Mouse (Mus musculus) intestine, embryonic 14.5 days (tissue): Measurements from ENCODE around the gene Gm13871. TPM values are rescaled to one million over a fixed set of nuclear protein-coding genes. Genes with fewer than 3 reads are reported as not detected.
"Not testable (repeated sequence)": the region's sequence is repeated elsewhere in the genome, so short reads cannot be mapped to it uniquely, and the experiment has no call there.

Experiments used
- ATAC-seq: fragments of 200-750 bp; cut with Nextera tagmentation; replicated peaks from 2 replicates; pipeline ENCODE4 v1.8.0; 2017; ENCODE audit warnings: low read depth, moderate number of reproducible peaks, moderate TSS enrichment, moderate library complexity; ENCODE audit not compliant: low FRiP score, low TSS enrichment
- DNase-seq: peaks from one replicate; pipeline ENCODE4 v3.0.0-alpha.2; 2018; ENCODE audit warnings: low spot score
- H3K27ac ChIP-seq: fragments of 300-500 bp; sonication (generic); 2 replicates; pipeline ENCODE4 v1.5.1; 2014; ENCODE audit warnings: low read depth, mild to moderate bottlenecking, control low read depth
- H3K27me3 ChIP-seq: fragments of 300-500 bp; sonication (generic); replicated peaks from 2 replicates; pipeline ENCODE4 v1.6.1; 2014; ENCODE audit warnings: low read length, control low read depth; ENCODE audit not compliant: control insufficient read depth, insufficient read depth
- H3K36me3 ChIP-seq: fragments of 300-500 bp; sonication (generic); 2 replicates; pipeline ENCODE4 v1.6.1; 2014; ENCODE audit warnings: low read length, control low read depth; ENCODE audit not compliant: control insufficient read depth, insufficient read depth
- H3K4me1 ChIP-seq: fragments of 300-500 bp; sonication (generic); replicated peaks from 2 replicates; pipeline ENCODE4 v1.6.1; 2014; ENCODE audit warnings: low read length, control low read depth, mixed read lengths; ENCODE audit not compliant: control insufficient read depth, insufficient read depth
- H3K4me2 ChIP-seq: fragments of 300-500 bp; sonication (generic); 2 replicates; pipeline ENCODE4 v1.6.1; 2014; ENCODE audit warnings: low read length
- H3K4me3 ChIP-seq: fragments of 300-500 bp; sonication (generic); 2 replicates; pipeline ENCODE4 v1.5.1; 2014; ENCODE audit warnings: low read depth, low read length, control low read depth, mixed read lengths
- H3K9ac ChIP-seq: fragments of 300-500 bp; sonication (generic); 2 replicates; pipeline ENCODE4 v1.6.1; 2014; ENCODE audit warnings: mild to moderate bottlenecking, low read length
- H3K9me3 ChIP-seq: fragments of 300-500 bp; sonication (generic); 2 replicates; pipeline ENCODE4 v1.6.1; 2016; ENCODE audit warnings: low read length, control low read depth; ENCODE audit not compliant: control insufficient read depth
- WGBS: fragments of 180-500 bp; shearing (Covaris S2); extraction: QIAGEN DNeasy Blood & Tissue Kit; methylation state at CpG from one replicate; pipeline ENCODE4 v1.1.7; 2014; 5-methylcytosine and 5-hydroxymethylcytosine counted together
- polyA plus RNA-seq: library from polyadenylated mRNA; unstranded; fragments of >200 nt; fragmentation: Nextera tagmentation; extraction: Ambion mirVana; gene quantifications from 2 replicates; pipeline ENCODE4 v1.2.1, GENCODE M21; 2014

Gm13871 gene
- not detected in 2 replicates for polyA plus RNA-seq

DNA sequence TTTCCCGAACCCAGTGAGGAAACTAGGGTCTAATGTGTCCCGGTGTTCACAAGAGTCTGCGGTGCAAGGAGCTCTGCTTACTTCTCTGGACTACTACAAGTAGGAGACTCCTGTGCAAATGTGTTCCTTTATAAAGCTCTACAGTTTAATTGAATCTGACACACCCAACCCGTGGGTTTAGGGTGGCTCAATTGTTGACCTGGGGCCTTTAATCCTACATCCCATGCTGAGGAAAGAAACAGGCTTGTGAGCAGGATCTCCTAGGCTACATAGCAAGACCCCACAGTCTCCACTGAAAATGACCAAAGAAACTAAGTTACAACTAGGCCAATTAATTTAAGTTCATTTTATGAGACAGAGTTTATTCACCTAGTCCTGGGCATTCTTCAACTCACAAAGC, at the start of gene Gm13871:
Gm13871 (minus strand) TSS at position 101 of the 400 bp plus-strand sequence.
- not testable (repeated sequence) for H3K9ac ChIP-seq, H3K4me2 ChIP-seq, H3K27ac ChIP-seq, H3K4me1 ChIP-seq, ATAC-seq, H3K9me3 ChIP-seq, H3K27me3 ChIP-seq, H3K36me3 ChIP-seq, DNase-seq, H3K4me3 ChIP-seq
- WGBS: no CpG with 5 or more reads among the region's 4 CpGs

- ATAC-seq (no peak), DNase-seq (no peak)
- no peaks in the 10 kb centered on the region for H3K36me3 ChIP-seq
- WGBS: 81% methylated on average over 8 of the region's 8 CpGs
- no peak within 1 kb of the TSS for H3K27ac ChIP-seq
- no peaks in the 10 kb centered on the region for H3K9me3 ChIP-seq
- no peaks in the 10 kb centered on the region for H3K27me3 ChIP-seq
- no peaks in the 10 kb centered on the region for H3K4me1 ChIP-seq
- H3K9ac ChIP-seq: no peak within 1 kb of the TSS
- no peak within 1 kb of the TSS for H3K4me2 ChIP-seq
- H3K4me3 ChIP-seq: no peak within 1 kb of the TSS
These were observed 44.7 kb upstream of the Gm13871 start, which contains the start of gene 2310002L09Rik for GRCm38 (mm10) chr4:73950375-73950896. Gene 2310002L09Rik, minus strand, starts transcription at chr4:73950846.

GRCm38 (mm10) chr4:73920660-73921059, 14.9 kb upstream of the Gm13871 start, which contains the start of gene Gm11756:
Gene Gm11756, minus strand, starts transcription at chr4:73920760.
- H3K4me3 ChIP-seq: not testable (repeated sequence)

DNA sequence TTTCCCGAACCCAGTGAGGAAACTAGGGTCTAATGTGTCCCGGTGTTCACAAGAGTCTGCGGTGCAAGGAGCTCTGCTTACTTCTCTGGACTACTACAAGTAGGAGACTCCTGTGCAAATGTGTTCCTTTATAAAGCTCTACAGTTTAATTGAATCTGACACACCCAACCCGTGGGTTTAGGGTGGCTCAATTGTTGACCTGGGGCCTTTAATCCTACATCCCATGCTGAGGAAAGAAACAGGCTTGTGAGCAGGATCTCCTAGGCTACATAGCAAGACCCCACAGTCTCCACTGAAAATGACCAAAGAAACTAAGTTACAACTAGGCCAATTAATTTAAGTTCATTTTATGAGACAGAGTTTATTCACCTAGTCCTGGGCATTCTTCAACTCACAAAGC, 14.7 kb downstream of the Gm13871 start, which contains the start of gene Gm11757:
Gm11757 (minus strand) TSS at position 101 of the 400 bp plus-strand sequence.
- not testable (repeated sequence) for H3K9me3 ChIP-seq, ATAC-seq, H3K27me3 ChIP-seq, H3K36me3 ChIP-seq, H3K4me3 ChIP-seq, H3K4me2 ChIP-seq, DNase-seq, H3K9ac ChIP-seq, H3K4me1 ChIP-seq, H3K27ac ChIP-seq
- whole genome bisulfite sequencing: no CpG with 5 or more reads among the region's 4 CpGs

More at GRCm38 (mm10) chr4:73920660-73921059, 14.9 kb upstream of the Gm13871 start, which contains the start of gene Gm11756:
- DNase-seq, H3K27ac ChIP-seq, H3K4me1 ChIP-seq, H3K9ac ChIP-seq, H3K27me3 ChIP-seq, ATAC-seq, H3K4me2 ChIP-seq, H3K9me3 ChIP-seq, H3K36me3 ChIP-seq: not testable (repeated sequence)
- 86% methylated on average over 6 of the region's 6 CpGs for WGBS

GRCm38 (mm10) chr4:73876166-73876565, 29.6 kb downstream of the Gm13871 start, which contains the start of gene Gm11758:
Gene Gm11758, minus strand, starts transcription at chr4:73876266.
- DNase-seq, H3K4me2 ChIP-seq, H3K9ac ChIP-seq, H3K36me3 ChIP-seq, H3K4me1 ChIP-seq, H3K27me3 ChIP-seq, ATAC-seq, H3K27ac ChIP-seq, H3K4me3 ChIP-seq, H3K9me3 ChIP-seq: not testable (repeated sequence)
- no CpG with 5 or more reads among the region's 4 CpGs for WGBS

Other genes with a start within 250 kb of the Gm13871 start
- not detected in 2 replicates for gene Gm11239, start 237.6 kb downstream of the Gm13871 start, polyA plus RNA-seq
- not detected in 2 replicates for gene Gm428, start 222.4 kb downstream of the Gm13871 start, polyA plus RNA-seq
- gene Rasef, start 115.0 kb downstream of the Gm13871 start, polyA plus RNA-seq: 6.6 and 7.7 TPM in 2 replicates
- not detected in 2 replicates for gene Gm11758, start 29.7 kb downstream of the Gm13871 start, polyA plus RNA-seq
- gene Gm11757, start 14.8 kb downstream of the Gm13871 start, polyA plus RNA-seq: not detected in 2 replicates
- gene Gm11756, start 14.8 kb upstream of the Gm13871 start, polyA plus RNA-seq: not detected in 2 replicates
- gene 2310002L09Rik, start 44.9 kb upstream of the Gm13871 start, polyA plus RNA-seq: not detected in 2 replicates
- 0.50 and 0.87 TPM in 2 replicates for gene Frmd3, start 107.5 kb upstream of the Gm13871 start, polyA plus RNA-seq